Mouse (Mus musculus): ENCODE data around the gene Gm38431.

DNA sequence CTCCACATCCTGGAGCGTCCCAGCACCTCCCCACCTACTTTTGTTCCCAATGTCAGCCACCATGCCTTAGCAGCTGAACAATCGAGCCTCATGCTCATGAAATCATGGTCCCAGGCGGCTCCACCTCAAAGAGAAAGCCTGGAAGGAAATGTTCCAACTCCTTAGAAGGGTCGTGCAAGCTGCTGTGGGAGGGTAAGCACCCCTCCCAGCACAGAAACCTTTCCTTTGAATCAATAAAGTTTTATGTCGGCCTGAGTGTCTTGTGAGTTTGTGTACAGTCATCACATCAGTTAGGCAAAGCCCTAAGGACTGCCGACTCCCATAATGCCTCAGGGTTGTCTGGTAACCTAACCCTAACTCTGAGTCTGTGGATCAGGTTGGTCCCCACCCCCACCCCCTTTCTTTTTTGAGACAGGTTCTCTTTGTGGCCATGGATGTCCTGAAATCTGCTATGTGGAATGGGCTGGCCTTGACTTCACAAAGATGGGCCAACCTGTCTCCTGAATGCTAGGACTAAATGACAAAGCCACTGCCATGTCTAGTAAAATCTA lies 63.2 kb downstream of the Gm38431 start:
- TF ChIP-seq CTCF (IDR thresholded peaks at IDR 0.05; ENCODE audit: low read depth) (no peak), EP300 (IDR thresholded peaks at IDR 0.05; ENCODE audit: low read depth) (no peak)
